Mouse (Mus musculus) midbrain, embryonic 13.5 days (tissue): ENCODE measurements around the gene Sf3b6. TPM values are rescaled to one million over a fixed set of nuclear protein-coding genes. Genes with fewer than 3 reads are reported as not detected.

Experiments
- ATAC-seq: fragments of 200-750 bp; cut with Nextera tagmentation; 2 replicates; pipeline ENCODE4 v1.8.0; 2017; ENCODE audit warnings: mild to moderate bottlenecking, moderate TSS enrichment, moderate library complexity
- H3K27ac ChIP-seq: fragments of 300-500 bp; sonication (generic); 2 replicates; pipeline ENCODE4 v1.5.1; 2015; ENCODE audit warnings: inconsistent platforms, mild to moderate bottlenecking, moderate library complexity
- H3K27me3 ChIP-seq: fragments of 300-500 bp; sonication (generic); 2 replicates; pipeline ENCODE4 v1.6.1; 2015; ENCODE audit warnings: mild to moderate bottlenecking, inconsistent platforms
- H3K36me3 ChIP-seq: fragments of 300-500 bp; sonication (generic); 2 replicates; pipeline ENCODE4 v1.6.1; 2015; ENCODE audit warnings: mild to moderate bottlenecking, inconsistent platforms
- H3K4me1 ChIP-seq: fragments of 300-500 bp; sonication (generic); replicated peaks from 2 replicates; pipeline ENCODE4 v1.6.1; 2015; ENCODE audit warnings: inconsistent platforms
- H3K4me2 ChIP-seq: fragments of 300-500 bp; sonication (generic); replicated peaks from 2 replicates; pipeline ENCODE4 v1.6.1; 2015; ENCODE audit warnings: moderate library complexity, mild to moderate bottlenecking, inconsistent platforms
- H3K4me3 ChIP-seq: fragments of 300-500 bp; sonication (generic); replicated peaks from 2 replicates; pipeline ENCODE4 v1.5.1; 2015; ENCODE audit warnings: mild to moderate bottlenecking, inconsistent platforms
- H3K9ac ChIP-seq: fragments of 300-500 bp; sonication (generic); replicated peaks from 2 replicates; pipeline ENCODE4 v1.6.1; 2015; ENCODE audit warnings: mild to moderate bottlenecking, inconsistent platforms
- H3K9me3 ChIP-seq: fragments of 300-500 bp; sonication (generic); 2 replicates; pipeline ENCODE4 v1.6.1; 2016; ENCODE audit warnings: mild to moderate bottlenecking, inconsistent platforms
- WGBS: fragments of 180-500 bp; shearing (Covaris S2); methylation state at CpG from one replicate; pipeline ENCODE4 v1.1.7; 2015; 5-methylcytosine and 5-hydroxymethylcytosine counted together
- polyA plus RNA-seq: library from polyadenylated mRNA; unstranded; fragments of >200 nt; fragmentation: Nextera tagmentation; extraction: Ambion mirVana; gene quantifications from 2 replicates; pipeline ENCODE4 v1.2.1, GENCODE M21; 2015

Gene Sf3b6
- polyA plus RNA-seq, 1 experiment from 2014 or later = 302 TPM

DNA sequence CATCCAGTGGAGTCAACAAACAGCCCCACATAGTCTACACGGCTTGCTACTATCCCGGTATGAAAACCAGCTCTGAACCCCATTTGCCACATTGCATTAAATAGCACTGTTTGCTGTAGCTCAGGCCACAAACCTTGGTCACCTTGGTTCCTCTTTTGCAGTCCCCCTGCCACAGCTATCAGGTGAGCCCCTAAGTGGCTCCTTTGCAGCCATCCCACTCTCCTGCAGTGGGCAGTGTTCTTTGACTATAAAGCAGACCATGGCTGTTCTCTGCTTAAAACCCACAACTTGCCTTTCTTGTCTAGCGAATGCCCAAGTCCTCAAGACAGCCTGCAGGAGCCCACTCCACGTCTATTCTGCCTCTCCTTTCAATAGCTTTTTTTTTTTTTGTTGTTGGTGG is 54.9 kb downstream of the Sf3b6 start:
- Histone ChIP-seq H3K4me1 (peaks cover 11% of the 10 kb centered on the region), H3K4me3 (no peak overlapping the region), H3K9me3 (no peaks in the 10 kb centered on the region), H3K27ac (no peak overlapping the region), H3K36me3 (no peaks in the 10 kb centered on the region), H3K9ac (no peak overlapping the region), H3K4me2 (no peak overlapping the region), H3K27me3 (no peaks in the 10 kb centered on the region)
- 56% methylated on average over 4 of the region's 4 CpGs for WGBS
- ATAC-seq = no peak

DNA sequence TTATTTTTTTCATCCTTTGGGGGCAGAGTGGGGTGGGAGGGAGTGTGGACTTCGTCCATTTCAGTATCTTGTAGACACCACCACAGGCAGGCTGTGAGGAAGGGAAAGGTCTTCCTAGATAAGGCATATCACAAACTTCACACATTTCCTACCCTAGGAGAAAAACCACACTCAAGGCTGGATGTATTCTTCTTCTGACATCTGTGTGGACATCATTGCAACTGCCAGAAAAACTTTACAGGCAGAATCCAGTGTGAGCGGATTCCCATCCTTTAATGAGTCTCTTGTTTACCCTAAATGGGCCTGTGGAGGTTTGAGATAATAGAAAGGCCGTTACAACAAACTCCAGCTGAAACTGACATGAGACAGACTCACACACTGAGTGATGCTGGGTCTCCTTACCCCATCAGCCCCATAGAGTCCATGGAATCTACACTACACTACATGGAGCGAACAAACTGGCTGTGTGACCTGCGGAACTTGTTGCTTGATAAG is 55.7 kb downstream of the Sf3b6 start:
- no peaks in the 10 kb centered on the region for H3K9me3 ChIP-seq
- no peak overlapping the region; the same call in 1 of the 2 replicates for H3K4me2 ChIP-seq
- no peak overlapping the region for H3K9ac ChIP-seq
- no peak for ATAC-seq
- H3K36me3 ChIP-seq = no peaks in the 10 kb centered on the region
- H3K27me3 ChIP-seq = no peaks in the 10 kb centered on the region
- no peak overlapping the region for H3K4me3 ChIP-seq
- no peak overlapping the region for H3K27ac ChIP-seq
- WGBS = 88% methylated on average over 5 of the region's 5 CpGs
- peaks cover 11% of the 10 kb centered on the region for H3K4me1 ChIP-seq

GRCm38 (mm10) chr12:4873531-4873930 is 56.2 kb downstream of the Sf3b6 start:
- H3K4me2 ChIP-seq = peak overlapping the region; percentile 78
- 82% methylated on average over 6 of the region's 6 CpGs for WGBS
- no peaks in the 10 kb centered on the region for H3K9me3 ChIP-seq
- peak overlapping the region; percentile 65; the same call in 1 of the 2 replicates for H3K9ac ChIP-seq
- no peak for ATAC-seq
- no peak overlapping the region for H3K27ac ChIP-seq
- peaks cover 3% of the 10 kb centered on the region; the same call in 1 of the 2 replicates for H3K36me3 ChIP-seq
- no peak overlapping the region for H3K4me3 ChIP-seq
- H3K4me1 ChIP-seq = peaks cover 11% of the 10 kb centered on the region
- H3K27me3 ChIP-seq = no peaks in the 10 kb centered on the region

GRCm38 (mm10) chr12:4874161-4874927 is 57.0 kb downstream of the Sf3b6 start, which contains the start of gene Mfsd2b:
Gene Mfsd2b, minus strand, starts transcription at chr12:4874359.
- Histone ChIP-seq H3K36me3 (peaks cover 9% of the 10 kb centered on the region), H3K4me1 (peaks cover 11% of the 10 kb centered on the region), H3K27me3 (no peaks in the 10 kb centered on the region), H3K4me3 (peak within 1 kb of the TSS; percentile 43), H3K4me2 (peak within 1 kb of the TSS; percentile 78), H3K27ac (no peak within 1 kb of the TSS), H3K9ac (peak within 1 kb of the TSS; percentile 65), H3K9me3 (no peaks in the 10 kb centered on the region)
- 4% methylated on average over 24 of the region's 24 CpGs for WGBS
- ATAC-seq = peak; percentile 89

DNA sequence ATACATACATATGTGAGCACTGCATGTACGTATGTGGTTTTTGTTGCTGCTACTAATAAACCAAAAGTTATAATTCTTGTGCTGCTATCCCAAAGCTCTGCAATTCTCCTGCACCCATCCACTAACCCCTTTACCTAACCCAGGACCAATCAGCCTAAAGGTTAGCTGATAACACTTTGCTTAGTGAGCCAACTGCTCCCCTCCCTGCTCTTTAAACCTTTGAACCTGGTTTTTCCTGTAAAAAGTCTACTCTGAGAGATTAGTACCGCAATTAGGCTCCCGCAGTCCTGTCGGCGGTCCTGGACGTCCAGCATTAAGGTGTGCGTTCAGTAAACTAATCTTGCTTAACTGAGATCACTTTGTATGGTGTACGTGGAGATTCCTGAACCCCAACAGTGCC is 58.3 kb downstream of the Sf3b6 start:
- Histone ChIP-seq H3K9me3 (no peaks in the 10 kb centered on the region), H3K9ac (no peak overlapping the region), H3K4me2 (no peak overlapping the region), H3K36me3 (peaks cover 13% of the 10 kb centered on the region), H3K4me1 (peaks cover 11% of the 10 kb centered on the region), H3K4me3 (no peak overlapping the region), H3K27me3 (no peaks in the 10 kb centered on the region), H3K27ac (no peak overlapping the region)
- ATAC-seq = no peak
- 85% methylated on average over 8 of the region's 8 CpGs for WGBS

Other genes with a start within 250 kb of the Sf3b6 start
- gene Itsn2, start 224.9 kb upstream of the Sf3b6 start, polyA plus RNA-seq = 16.7 and 17.3 TPM in 2 replicates
- not detected in 2 replicates for gene Gm3625, start 224.6 kb upstream of the Sf3b6 start, polyA plus RNA-seq
- 0.52 and 1.0 TPM in 2 replicates for gene Fam228a, start 79.1 kb upstream of the Sf3b6 start, polyA plus RNA-seq
- 9.1 and 10.2 TPM in 2 replicates for gene Pfn4, start 48.5 kb upstream of the Sf3b6 start, polyA plus RNA-seq
- gene Fam228b, start 48.3 kb upstream of the Sf3b6 start, polyA plus RNA-seq = 4.9 and 5.6 TPM in 2 replicates
- 18.3 and 20.7 TPM in 2 replicates for gene Fkbp1b, start 24.0 kb downstream of the Sf3b6 start, polyA plus RNA-seq
- gene Wdcp, start 25.8 kb downstream of the Sf3b6 start, polyA plus RNA-seq = 14.9 and 17.9 TPM in 2 replicates
- 1.8 and 2.2 TPM in 2 replicates for gene Mfsd2b, start 56.8 kb downstream of the Sf3b6 start, polyA plus RNA-seq
- 33.7 and 35.7 TPM in 2 replicates for gene Ubxn2a, start 90.2 kb downstream of the Sf3b6 start, polyA plus RNA-seq
- gene Atad2b, start 99.8 kb downstream of the Sf3b6 start, polyA plus RNA-seq = 15.2 and 17.5 TPM in 2 replicates